Mouse (Mus musculus) bone marrow, adult 2 months (tissue): ENCODE results near the gene Aqp11.

Source experiments
- CTCF ChIP-seq: fragments of 200-500 bp; IDR thresholded peaks from 2 replicates; pipeline ENCODE4 v1.5.1; 2011; ENCODE audit warnings: low read length, control low read depth; ENCODE audit not compliant: control insufficient read depth, insufficient read depth
- POLR2A ChIP-seq: fragments of 200-500 bp; IDR thresholded peaks from 2 replicates; pipeline ENCODE4 v1.6.1; 2011; ENCODE audit warnings: low read depth, mild to moderate bottlenecking, control low read depth, low read length, borderline replicate concordance; ENCODE audit not compliant: control insufficient read depth

DNA sequence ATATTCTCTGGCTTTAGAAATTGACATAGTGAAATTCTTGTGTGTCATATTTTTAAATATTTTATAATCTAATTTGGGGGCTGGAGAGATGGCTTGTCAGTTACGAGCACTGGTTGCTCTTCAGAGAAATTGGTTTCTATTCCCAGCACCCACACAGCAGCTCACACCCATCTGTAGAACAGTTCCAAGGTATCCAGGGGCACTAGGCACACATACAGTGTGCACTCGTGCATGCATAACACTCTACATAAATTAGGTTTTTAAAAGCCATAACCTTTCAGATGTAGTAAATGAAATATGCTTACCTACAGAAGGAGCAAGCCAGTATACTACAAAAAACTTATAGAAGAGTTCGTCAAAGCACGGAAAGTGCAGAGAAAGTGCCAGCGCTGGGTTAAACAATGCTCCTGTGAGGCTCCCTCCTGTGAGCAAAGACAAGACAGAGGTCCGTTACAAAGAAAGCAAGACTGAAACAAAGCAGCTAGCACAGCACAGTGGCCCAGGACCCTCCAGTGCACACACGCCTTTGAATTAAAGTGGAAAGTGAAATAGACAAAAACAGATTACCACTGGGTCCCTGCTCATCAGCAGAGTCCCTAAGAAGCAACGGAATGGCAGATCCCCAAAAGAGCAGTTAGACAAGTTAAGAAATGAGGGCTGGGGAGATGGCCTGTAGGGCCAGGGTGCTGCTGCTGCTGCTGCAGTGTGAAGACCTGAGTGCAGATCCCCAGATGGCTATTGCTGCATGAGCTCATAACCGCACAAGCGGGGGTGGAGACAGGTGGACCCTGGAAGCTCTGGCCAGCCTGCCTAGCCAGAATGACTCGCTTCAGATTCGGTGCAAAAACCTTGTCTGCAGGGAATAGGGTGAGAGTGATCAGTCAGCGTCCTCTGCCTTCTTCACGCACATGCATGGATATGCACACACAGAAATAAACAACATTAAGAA is 9.1 kb downstream of the Aqp11 start:
- no peak for TF ChIP-seq CTCF
- TF ChIP-seq POLR2A, result no peak
